Mouse (Mus musculus): ENCODE measurements at regions not wholly inside any gene's neighbourhood (a gene's known extent, or its start where the extent isn't known, plus 50 kb on each side); places are given as distances from the start of the nearest gene placed in this dataset.

DNA sequence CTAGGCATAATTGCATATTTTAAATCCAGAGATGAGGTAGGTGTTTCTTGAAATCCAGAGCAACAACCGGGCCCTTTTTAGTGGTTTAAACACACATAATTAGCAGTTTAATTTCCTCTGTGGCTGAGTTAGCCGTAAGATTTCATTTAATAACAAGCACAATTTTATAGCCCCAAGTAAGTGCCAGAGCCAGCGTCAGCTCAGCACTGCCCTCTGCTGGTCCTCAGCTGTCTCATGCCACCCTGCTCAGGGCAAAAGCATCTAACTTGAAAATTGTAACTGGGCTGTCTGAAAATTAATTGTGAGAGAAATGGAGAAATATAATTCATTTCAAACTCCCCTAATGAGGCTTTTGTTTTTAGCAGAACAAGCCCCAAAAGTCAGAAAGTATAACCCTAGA lies 437.7 kb upstream of the Tle4 start:
- H3ac ChIP-seq (ENCODE audit: control insufficient read depth, insufficient read length) = no peak overlapping the region
- no peaks in the 10 kb centered on the region for H3K79me2 ChIP-seq (ENCODE audit: control insufficient read depth, insufficient read depth)
- TF ChIP-seq MAX (IDR thresholded peaks at IDR 0.05; ENCODE audit: low read depth) (no peak), E2F4 (IDR thresholded peaks at IDR 0.05; ENCODE audit: insufficient read depth) (no peak), TCF12 (IDR thresholded peaks at IDR 0.05; ENCODE audit: insufficient read depth, poor library complexity, severe bottlenecking) (no peak), TCF3 (IDR thresholded peaks at IDR 0.05; ENCODE audit: insufficient read length, low read depth) (no peak)
- H3K4me3 ChIP-seq = no peak overlapping the region
- H3K27me3 ChIP-seq (ENCODE audit: control insufficient read depth, insufficient read depth, insufficient read length) = no peaks in the 10 kb centered on the region
- H3K4me2 ChIP-seq (ENCODE audit: low read depth) = no peak overlapping the region
- H3K36me3 ChIP-seq (ENCODE audit: control insufficient read depth, insufficient read depth) = no peaks in the 10 kb centered on the region

DNA sequence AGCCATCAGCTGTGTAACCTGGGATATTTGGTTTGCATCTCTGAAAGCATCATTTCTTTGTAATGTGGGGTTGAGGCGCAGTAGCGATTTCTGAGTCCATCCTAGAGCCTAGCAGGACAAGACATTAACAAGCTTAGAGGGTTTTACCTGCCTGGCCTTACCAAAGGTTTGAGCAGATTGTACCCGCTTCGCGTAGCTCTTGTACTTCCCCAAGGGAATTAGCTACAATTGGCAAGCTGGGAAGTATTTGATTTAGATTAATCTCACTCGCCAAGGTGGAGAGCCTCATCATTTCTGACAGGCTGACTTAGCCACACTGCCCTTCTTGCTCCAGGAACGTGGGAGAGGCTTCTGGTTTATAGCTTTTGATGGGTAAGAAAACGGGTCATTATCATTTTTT lies 436.1 kb upstream of the Tle4 start:
- no peaks in the 10 kb centered on the region for H3K79me2 ChIP-seq (ENCODE audit: control insufficient read depth, insufficient read depth)

DNA sequence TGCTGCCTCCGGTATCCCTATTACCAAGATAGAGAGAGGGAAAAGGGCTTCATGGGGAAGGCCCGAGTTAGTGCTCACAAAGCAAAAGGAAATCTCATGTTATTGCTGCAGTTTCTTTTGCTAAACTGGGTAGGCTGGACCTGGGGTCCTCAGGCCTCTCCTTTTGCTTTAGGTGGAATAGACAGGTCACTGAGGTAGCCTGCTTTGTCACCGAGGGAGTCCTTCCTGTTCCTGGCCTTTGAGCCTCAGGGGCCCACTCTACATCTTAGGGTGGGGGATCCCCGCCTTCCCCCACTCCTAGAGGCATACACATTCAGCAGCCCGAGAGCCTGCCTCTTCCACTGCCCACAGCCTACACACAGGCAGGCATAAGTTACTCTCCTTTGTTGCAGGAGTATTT lies 435.5 kb upstream of the Tle4 start:
- TF ChIP-seq POLR2AphosphoS2 (IDR thresholded peaks at IDR 0.05; ENCODE audit: insufficient read length, low read depth) (no peak), CEBPB (IDR thresholded peaks at IDR 0.05; ENCODE audit: insufficient read depth, poor library complexity, severe bottlenecking) (no peak), USF1 (IDR thresholded peaks at IDR 0.05; ENCODE audit: low read depth) (no peak), MAX (IDR thresholded peaks at IDR 0.05; ENCODE audit: low read depth) (no peak), SRF (IDR thresholded peaks at IDR 0.05; ENCODE audit: control insufficient read depth, insufficient read length, low read depth) (no peak), TCF3 (IDR thresholded peaks at IDR 0.05; ENCODE audit: insufficient read length, low read depth) (no peak), POLR2A (IDR thresholded peaks at IDR 0.05; ENCODE audit: insufficient read length, low read depth) (no peak), MYOD1 (IDR thresholded peaks at IDR 0.05; ENCODE audit: control insufficient read depth in 1 of 3, insufficient read length in 2 of 3, low read depth in 2 of 3) (no peak), E2F4 (IDR thresholded peaks at IDR 0.05; ENCODE audit: insufficient read depth) (no peak), MYOG (IDR thresholded peaks at IDR 0.05; ENCODE audit: control insufficient read depth in 1 of 3, insufficient read depth in 1 of 3, insufficient read length in 2 of 3, low read depth in 2 of 3) (no peak), REST (IDR thresholded peaks at IDR 0.05; ENCODE audit: insufficient read depth, insufficient read length) (no peak), TCF12 (IDR thresholded peaks at IDR 0.05; ENCODE audit: insufficient read depth, poor library complexity, severe bottlenecking) (no peak)
- Histone ChIP-seq H3K4me2 (ENCODE audit: low read depth) (no peak overlapping the region), H3K36me3 (ENCODE audit: control insufficient read depth, insufficient read depth) (no peaks in the 10 kb centered on the region), H3K79me2 (ENCODE audit: control insufficient read depth, insufficient read depth) (no peaks in the 10 kb centered on the region), H3ac (ENCODE audit: control insufficient read depth, insufficient read length) (no peak overlapping the region), H3K27me3 (ENCODE audit: control insufficient read depth, insufficient read depth, insufficient read length) (no peaks in the 10 kb centered on the region), H3K4me3 (no peak overlapping the region)

More for the DNA sequence above, 436.1 kb upstream of the Tle4 start:
- Histone ChIP-seq H3K4me2 (ENCODE audit: low read depth) (no peak overlapping the region), H3ac (ENCODE audit: control insufficient read depth, insufficient read length) (no peak overlapping the region), H3K36me3 (ENCODE audit: control insufficient read depth, insufficient read depth) (no peaks in the 10 kb centered on the region), H3K4me3 (no peak overlapping the region), H3K27me3 (ENCODE audit: control insufficient read depth, insufficient read depth, insufficient read length) (no peaks in the 10 kb centered on the region)
- TF ChIP-seq TCF3 (IDR thresholded peaks at IDR 0.05; ENCODE audit: insufficient read length, low read depth) (no peak), MAX (IDR thresholded peaks at IDR 0.05; ENCODE audit: low read depth) (no peak), MYOG (IDR thresholded peaks at IDR 0.05; ENCODE audit: control insufficient read depth in 1 of 3, insufficient read depth in 1 of 3, insufficient read length in 2 of 3, low read depth in 2 of 3) (no peak), REST (IDR thresholded peaks at IDR 0.05; ENCODE audit: insufficient read depth, insufficient read length) (no peak), E2F4 (IDR thresholded peaks at IDR 0.05; ENCODE audit: insufficient read depth) (no peak), POLR2A (IDR thresholded peaks at IDR 0.05; ENCODE audit: insufficient read length, low read depth) (no peak), CEBPB (IDR thresholded peaks at IDR 0.05; ENCODE audit: insufficient read depth, poor library complexity, severe bottlenecking) (no peak), TCF12 (IDR thresholded peaks at IDR 0.05; ENCODE audit: insufficient read depth, poor library complexity, severe bottlenecking) (no peak), USF1 (IDR thresholded peaks at IDR 0.05; ENCODE audit: low read depth) (no peak), MYOD1 (IDR thresholded peaks at IDR 0.05; ENCODE audit: control insufficient read depth in 1 of 3, insufficient read length in 2 of 3, low read depth in 2 of 3) (no peak), POLR2AphosphoS2 (IDR thresholded peaks at IDR 0.05; ENCODE audit: insufficient read length, low read depth) (no peak), SRF (IDR thresholded peaks at IDR 0.05; ENCODE audit: control insufficient read depth, insufficient read length, low read depth) (no peak)

DNA sequence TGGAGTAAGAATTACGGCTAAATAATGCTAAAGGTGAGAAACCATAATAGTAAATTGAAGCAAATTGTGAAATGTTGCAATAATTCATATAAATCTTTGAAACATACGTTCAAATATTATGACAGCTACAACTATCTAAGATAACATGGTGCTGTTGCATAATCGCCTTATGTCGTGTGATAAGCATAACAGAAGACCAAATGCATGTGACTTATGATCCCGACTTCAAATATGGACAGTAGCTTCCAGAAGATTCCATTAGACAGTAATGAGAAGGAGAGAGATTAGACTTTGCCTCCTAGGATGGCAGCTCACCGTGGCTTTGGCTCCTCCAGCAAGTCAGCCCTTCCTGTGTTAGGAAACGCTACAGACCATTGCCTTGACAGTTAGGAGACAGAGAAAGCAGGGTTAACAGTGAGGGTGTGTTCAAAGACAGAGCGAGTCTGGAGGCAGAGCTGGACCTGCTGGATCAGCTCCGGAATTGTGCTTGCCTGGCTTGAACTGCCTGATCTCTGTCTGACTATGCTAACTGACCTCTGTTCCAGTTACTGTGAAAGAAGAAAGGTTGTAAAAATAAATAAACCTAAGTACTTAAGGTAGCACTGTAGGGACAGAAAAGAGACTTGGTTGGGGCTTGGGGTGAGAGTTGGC lies 434.6 kb upstream of the Tle4 start:
- no peaks in the 10 kb centered on the region for H3K36me3 ChIP-seq (ENCODE audit: control insufficient read depth, insufficient read depth)
- no peak overlapping the region for H3K4me3 ChIP-seq
- TF ChIP-seq CEBPB (IDR thresholded peaks at IDR 0.05; ENCODE audit: insufficient read depth, poor library complexity, severe bottlenecking) = no peak
- TF ChIP-seq POLR2AphosphoS2 (IDR thresholded peaks at IDR 0.05; ENCODE audit: insufficient read length, low read depth) = no peak
- no peak for TF ChIP-seq SRF (IDR thresholded peaks at IDR 0.05; ENCODE audit: control insufficient read depth, insufficient read length, low read depth)
- TF ChIP-seq TCF12 (IDR thresholded peaks at IDR 0.05; ENCODE audit: insufficient read depth, poor library complexity, severe bottlenecking) = no peak
- no peak for TF ChIP-seq USF1 (IDR thresholded peaks at IDR 0.05; ENCODE audit: low read depth)
- no peak for TF ChIP-seq MYOG (IDR thresholded peaks at IDR 0.05; ENCODE audit: control insufficient read depth in 1 of 3, insufficient read depth in 1 of 3, insufficient read length in 2 of 3, low read depth in 2 of 3)
- no peak for TF ChIP-seq POLR2A (IDR thresholded peaks at IDR 0.05; ENCODE audit: insufficient read length, low read depth)
- no peak overlapping the region for H3ac ChIP-seq (ENCODE audit: control insufficient read depth, insufficient read length)
- H3K27me3 ChIP-seq (ENCODE audit: control insufficient read depth, insufficient read depth, insufficient read length) = no peaks in the 10 kb centered on the region
- no peaks in the 10 kb centered on the region for H3K79me2 ChIP-seq (ENCODE audit: control insufficient read depth, insufficient read depth)
- no peak overlapping the region for H3K4me2 ChIP-seq (ENCODE audit: low read depth)

DNA sequence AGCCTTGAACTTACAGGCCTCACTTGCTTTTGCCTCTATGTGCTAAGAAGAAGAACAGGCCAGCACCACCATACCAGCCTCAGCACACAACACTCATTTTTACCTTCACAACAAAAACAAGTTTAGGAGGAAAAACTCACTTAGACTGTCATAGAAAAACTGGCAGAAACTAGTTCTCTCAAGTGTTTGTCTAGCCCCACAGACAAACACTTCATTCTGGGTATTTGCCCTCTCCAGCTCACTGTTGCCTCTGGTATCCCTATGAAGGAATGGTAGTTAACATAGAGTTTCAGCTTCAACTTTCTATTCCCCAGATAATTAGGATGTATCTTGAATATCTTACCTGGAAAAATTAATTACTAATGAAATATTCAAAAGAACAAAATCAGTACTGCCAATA lies 433.6 kb upstream of the Tle4 start:
- H3K4me2 ChIP-seq (ENCODE audit: low read depth) = no peak overlapping the region
- H3ac ChIP-seq (ENCODE audit: control insufficient read depth, insufficient read length) = no peak overlapping the region
- no peaks in the 10 kb centered on the region for H3K79me2 ChIP-seq (ENCODE audit: control insufficient read depth, insufficient read depth)
- TF ChIP-seq POLR2A (IDR thresholded peaks at IDR 0.05; ENCODE audit: insufficient read length, low read depth) = no peak
- TF ChIP-seq USF1 (IDR thresholded peaks at IDR 0.05; ENCODE audit: low read depth) = no peak
- no peak for TF ChIP-seq CEBPB (IDR thresholded peaks at IDR 0.05; ENCODE audit: insufficient read depth, poor library complexity, severe bottlenecking)
- no peak for TF ChIP-seq REST (IDR thresholded peaks at IDR 0.05; ENCODE audit: insufficient read depth, insufficient read length)
- TF ChIP-seq TCF3 (IDR thresholded peaks at IDR 0.05; ENCODE audit: insufficient read length, low read depth) = no peak
- TF ChIP-seq E2F4 (IDR thresholded peaks at IDR 0.05; ENCODE audit: insufficient read depth) = no peak
- H3K27me3 ChIP-seq (ENCODE audit: control insufficient read depth, insufficient read depth, insufficient read length) = no peaks in the 10 kb centered on the region
- H3K4me3 ChIP-seq = no peak overlapping the region
- H3K36me3 ChIP-seq (ENCODE audit: control insufficient read depth, insufficient read depth) = no peaks in the 10 kb centered on the region
